Mouse (Mus musculus) MEL (cell line): Measurements from ENCODE around the gene Coa6.

ENCODE experiments used
- BHLHE40 ChIP-seq: IDR thresholded peaks from 2 replicates; pipeline ENCODE4 v1.6.1; 2012; ENCODE audit warnings: low read depth, mild to moderate bottlenecking, inconsistent platforms, low read length, improper control_type of control experiment, borderline replicate concordance
- CTCF ChIP-seq, 3 experiments: IDR thresholded peaks in 2 of 3; conservative IDR thresholded peaks in 1 of 3; 2 replicates each; pipeline ENCODE4 v1.5.1; 2011 to 2012; ENCODE audit warnings: low read length in 3 of 3, low read depth in 2 of 3, mild to moderate bottlenecking in 2 of 3, improper control_type of control experiment in 1 of 3, inconsistent platforms in 1 of 3, mixed read lengths in 1 of 3, moderate library complexity in 1 of 3; ENCODE audit not compliant: control insufficient read depth in 1 of 3, insufficient read depth in 1 of 3, poor library complexity in 1 of 3, severe bottlenecking in 1 of 3
- ETS1 ChIP-seq: IDR thresholded peaks from 2 replicates; pipeline ENCODE4 v1.6.1; 2012; ENCODE audit warnings: low read depth, mild to moderate bottlenecking, inconsistent platforms, low read length, improper control_type of control experiment, moderate library complexity
- TBP ChIP-seq: IDR thresholded peaks from 2 replicates; pipeline ENCODE4 v1.8.0; 2011; ENCODE audit warnings: low read depth, low read length, improper control_type of control experiment
- ZNF384 ChIP-seq: IDR thresholded peaks from 2 replicates; pipeline ENCODE4 v1.6.1; 2012; ENCODE audit warnings: low read depth, mild to moderate bottlenecking, inconsistent platforms, low read length, improper control_type of control experiment

DNA sequence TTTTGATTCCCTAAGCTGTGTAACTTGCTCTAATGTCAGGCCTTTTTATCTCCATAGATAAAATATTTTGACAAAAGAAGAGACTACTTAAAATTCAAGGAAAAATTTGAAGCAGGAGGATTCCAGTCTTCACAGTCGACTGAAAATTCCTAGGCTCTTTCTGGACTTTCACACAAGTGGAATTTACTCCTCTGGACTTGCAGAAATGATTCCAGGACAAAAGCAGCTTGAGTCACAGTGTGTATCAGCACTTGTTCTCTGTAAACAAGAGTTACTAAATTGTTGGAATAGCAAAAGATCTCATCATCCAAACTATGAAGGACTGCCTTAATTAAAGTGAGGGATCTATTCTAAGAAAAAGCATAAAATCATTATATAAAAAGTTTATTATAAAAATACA, 2.6 kb downstream of the Coa6 start:
- no peak for TF ChIP-seq BHLHE40
- TF ChIP-seq ETS1: no peak
- no peak for TF ChIP-seq CTCF (IDR thresholded peaks at IDR 0.05 in 2 of 3, conservative IDR thresholded peaks at IDR 0.05 in 1 of 3; ENCODE audit: control insufficient read depth in 1 of 3, insufficient read depth in 1 of 3, low read depth in 2 of 3, low read length in 3 of 3, poor library complexity in 1 of 3, severe bottlenecking in 1 of 3)
- no peak for TF ChIP-seq ZNF384
- no peak for TF ChIP-seq TBP
